Mouse (Mus musculus): ENCODE results near the gene Sparc. TPM values are rescaled to one million over a fixed set of nuclear protein-coding genes. Genes with fewer than 3 reads are reported as not detected.

Sparc gene
- total RNA-seq (2023), result 5.5 TPM

GRCm38 (mm10) chr11:55422978-55423377, at the start of gene Sparc:
Gene Sparc (minus strand): TSS chr11:55423183.

GRCm38 (mm10) chr11:55469048-55469843, 46.3 kb upstream of the Sparc start, which contains the start of gene G3bp1:
Gene G3bp1 (plus strand): TSS chr11:55469685.

GRCm38 (mm10) chr11:55461019-55461645, 38.1 kb upstream of the Sparc start, which contains the start of gene Atox1:
Gene Atox1 (minus strand): TSS chr11:55461239.

Other genes starting within 250 kb of the Sparc start
- not detected for gene Slc36a2, start 238.1 kb downstream of the Sparc start, total RNA-seq (2023)
- gene Slc36a1, start 218.8 kb downstream of the Sparc start, total RNA-seq (2023), result 23.8 TPM
- 0.27 TPM for gene Fat2, start 86.6 kb downstream of the Sparc start, total RNA-seq (2023)
- gene Atox1, start 38.1 kb upstream of the Sparc start, total RNA-seq (2023), result 81.1 TPM
- 80.2 TPM for gene G3bp1, start 46.5 kb upstream of the Sparc start, total RNA-seq (2023)
- not detected for gene Glra1, start 185.0 kb upstream of the Sparc start, total RNA-seq (2023)

Data from CD4-positive naive resting alpha-beta T cell, adult 57 days (primary cell).